Mouse (Mus musculus) R1 (cell line): ENCODE measurements around the gene Gtse1.

Experiments
- DNase-seq: peaks from one replicate; pipeline ENCODE4 v3.0.0-alpha.2; 2018; ENCODE audit warnings: low read depth, low spot score

Gene Gtse1

DNA sequence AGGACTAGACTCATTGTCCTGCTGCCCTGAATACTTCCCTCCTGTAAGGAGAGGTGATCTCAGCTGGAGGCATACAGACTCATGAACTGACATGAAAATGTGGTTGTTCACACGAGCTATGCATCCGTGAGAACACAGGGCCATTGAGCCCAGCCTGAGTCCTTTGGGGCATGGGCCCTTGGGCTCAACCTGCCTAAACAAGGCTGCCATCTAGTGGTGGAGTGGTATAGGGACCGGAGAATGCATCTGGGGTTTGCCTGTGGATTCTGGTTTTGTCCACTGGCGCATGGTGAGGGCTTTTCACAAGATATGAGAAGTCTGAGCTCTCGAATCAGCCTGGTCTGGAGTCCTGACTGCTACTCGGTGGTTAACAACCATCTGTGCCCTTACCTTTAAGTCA is 8.2 kb downstream of the Gtse1 start:
- DNase-seq, result peak; percentile 81

- no peak for DNase-seq
These were observed 17.8 kb downstream of the Gtse1 start for GRCm38 (mm10) chr15:85877336-85877735.

- peak; percentile 89 for DNase-seq
These were observed 19.4 kb downstream of the Gtse1 start, which contains the start of gene Trmu for GRCm38 (mm10) chr15:85878848-85879497. Gene Trmu, plus strand, starts transcription at chr15:85879312.

GRCm38 (mm10) chr15:85879498-85879895 is 20.0 kb downstream of the Gtse1 start:
- peak; percentile 50 for DNase-seq

DNA sequence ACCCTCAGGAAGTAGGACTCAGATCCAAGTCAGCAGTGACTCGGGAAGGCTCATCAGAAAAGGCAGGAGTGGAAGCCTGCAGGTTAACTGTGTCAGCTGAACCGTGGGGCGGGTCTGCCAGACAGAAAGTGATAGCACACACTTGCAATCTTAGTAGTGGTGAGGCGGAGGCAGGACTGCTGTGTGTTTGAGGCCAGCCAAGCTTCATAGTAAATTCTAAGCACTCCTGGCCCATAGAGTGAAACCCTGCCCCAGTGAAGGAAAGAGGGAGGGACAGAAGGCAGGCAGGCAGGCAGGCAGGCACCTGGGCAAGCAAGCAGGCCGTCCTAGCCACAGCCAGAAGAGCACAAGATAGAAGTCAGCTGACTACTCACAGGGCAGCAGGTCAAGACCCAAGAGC is 26.1 kb downstream of the Gtse1 start:
- DNase-seq, result no peak

DNA sequence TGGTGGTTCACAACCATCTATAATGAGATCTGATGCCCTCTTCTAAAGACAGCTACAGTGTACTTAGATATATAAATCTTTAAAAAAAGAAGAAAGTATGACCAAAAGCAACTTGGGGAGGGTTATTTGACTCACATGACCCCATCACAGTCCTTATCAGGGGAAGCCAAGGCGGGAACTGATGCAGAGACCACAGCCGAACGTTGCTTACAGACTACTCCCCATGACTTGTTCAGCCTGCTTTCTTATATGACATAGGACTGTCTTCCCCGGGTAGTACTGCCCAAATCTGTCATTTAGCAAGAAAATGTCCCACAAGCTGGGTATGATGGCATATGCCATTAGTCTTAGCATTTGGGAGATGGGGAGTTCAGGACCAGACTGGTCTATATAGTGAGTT is 29.7 kb downstream of the Gtse1 start:
- DNase-seq, result no peak

DNA sequence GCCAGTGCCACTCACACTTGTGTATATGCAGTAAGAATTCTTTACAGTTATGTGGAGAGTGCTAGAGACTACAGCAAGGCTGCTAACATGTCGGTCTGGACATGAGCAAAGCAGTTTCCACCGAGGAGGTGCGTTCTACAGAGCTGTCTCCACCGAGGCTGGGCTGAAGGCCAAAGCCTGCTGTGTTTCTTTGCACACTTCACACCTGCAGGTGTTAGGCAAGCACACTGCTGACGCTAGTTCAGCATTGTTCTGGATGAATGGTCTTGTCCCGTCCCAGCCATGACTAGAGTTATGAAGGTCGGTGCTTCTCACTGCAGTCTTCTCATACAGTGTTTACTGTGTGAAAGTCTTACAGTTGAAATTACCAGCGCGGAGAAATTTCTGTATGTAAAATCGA is 32.4 kb downstream of the Gtse1 start:
- no peak for DNase-seq

DNA sequence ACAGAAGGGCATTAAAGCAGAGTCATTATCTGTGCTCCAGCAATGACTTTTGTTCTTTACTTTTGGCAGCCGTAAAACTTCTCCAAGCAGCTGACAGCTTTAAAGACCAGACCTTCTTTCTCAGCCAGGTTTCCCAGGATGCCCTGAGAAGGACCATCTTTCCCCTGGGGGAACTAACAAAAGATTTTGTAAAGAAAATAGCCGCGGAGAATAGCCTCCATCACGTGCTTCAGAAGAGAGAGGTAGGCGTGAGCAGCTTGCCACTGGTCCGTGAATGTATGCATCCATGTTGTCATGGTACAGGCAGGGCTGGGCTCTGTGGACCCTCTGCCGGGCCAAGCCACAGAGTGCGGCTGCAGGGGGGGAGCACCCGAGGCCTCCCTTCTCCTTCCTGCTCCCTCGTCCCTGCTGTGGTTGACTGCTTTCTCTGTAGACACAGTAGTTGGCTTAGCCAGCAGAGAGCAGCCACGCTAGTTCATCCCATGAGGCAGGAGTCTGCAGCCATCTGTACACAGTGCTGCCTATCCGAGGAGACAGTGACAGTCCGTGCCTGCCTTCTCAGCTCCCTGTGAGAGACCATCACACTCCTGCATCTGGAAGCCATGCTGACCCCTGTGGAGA is 33.1 kb downstream of the Gtse1 start:
- no peak for DNase-seq

GRCm38 (mm10) chr15:85893871-85894270 is 34.3 kb downstream of the Gtse1 start:
- DNase-seq, result no peak

DNA sequence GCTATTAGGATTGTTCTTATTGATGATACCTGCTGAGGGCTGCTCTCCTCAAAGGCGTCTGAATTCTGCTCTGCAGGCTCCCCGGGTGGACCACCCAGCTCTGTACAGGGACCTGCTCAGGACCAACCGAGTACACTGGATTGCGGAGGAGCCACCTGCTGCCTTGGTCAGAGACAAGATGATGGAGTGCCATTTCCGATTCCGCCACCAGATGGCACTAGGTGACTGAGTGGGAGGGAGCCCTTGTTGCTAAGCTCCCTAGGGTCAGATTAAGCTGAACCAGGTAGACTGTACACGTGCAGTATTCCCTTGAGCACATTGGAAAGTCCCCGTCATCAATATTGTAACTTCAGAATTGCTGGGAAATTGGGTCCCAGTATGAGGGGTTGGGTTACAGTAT is 36.7 kb downstream of the Gtse1 start:
- peak; percentile 81 for DNase-seq

DNA sequence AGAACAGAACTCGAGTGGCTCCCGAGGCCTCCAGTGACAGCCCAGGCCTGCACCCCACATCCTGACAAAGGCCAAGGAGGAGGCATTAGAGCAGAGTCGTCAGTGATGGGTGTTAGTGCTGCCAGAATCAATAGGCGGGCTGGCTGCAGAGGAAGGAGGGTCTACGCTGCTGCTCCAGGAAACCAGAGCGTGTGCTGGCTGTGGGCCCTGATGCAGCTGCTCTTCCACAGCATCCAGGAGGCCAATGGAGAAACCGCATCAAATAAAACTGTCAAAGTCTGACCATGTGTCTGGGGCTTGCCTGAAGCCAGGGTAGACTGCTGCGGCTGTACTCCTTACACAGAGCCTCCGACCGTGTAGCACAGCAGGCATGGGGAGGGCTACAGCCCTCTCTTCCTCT is 37.6 kb downstream of the Gtse1 start:
- DNase-seq, result no peak

- no peak for DNase-seq
These were observed 39.9 kb downstream of the Gtse1 start for GRCm38 (mm10) chr15:85899396-85899795.

DNA sequence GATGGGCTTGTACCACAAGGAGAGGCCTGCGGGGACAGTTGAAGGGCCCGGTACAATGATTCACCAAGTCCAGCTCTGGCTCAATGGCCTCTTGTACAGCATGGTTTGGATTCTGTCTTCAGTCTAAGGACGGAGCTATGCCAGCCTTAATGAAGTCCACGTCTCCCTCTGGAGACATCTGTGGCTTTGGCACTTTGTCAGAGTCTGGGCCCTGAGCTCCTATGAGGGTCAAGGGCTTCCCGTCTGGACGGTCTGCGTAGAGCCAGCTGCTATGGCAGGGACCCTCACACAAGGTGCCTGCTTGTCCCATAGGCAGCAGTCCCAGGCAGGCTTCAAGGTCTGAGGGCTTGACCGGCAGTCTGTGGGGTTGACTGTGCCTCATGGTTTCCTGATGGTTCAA is 40.8 kb downstream of the Gtse1 start:
- no peak for DNase-seq

DNA sequence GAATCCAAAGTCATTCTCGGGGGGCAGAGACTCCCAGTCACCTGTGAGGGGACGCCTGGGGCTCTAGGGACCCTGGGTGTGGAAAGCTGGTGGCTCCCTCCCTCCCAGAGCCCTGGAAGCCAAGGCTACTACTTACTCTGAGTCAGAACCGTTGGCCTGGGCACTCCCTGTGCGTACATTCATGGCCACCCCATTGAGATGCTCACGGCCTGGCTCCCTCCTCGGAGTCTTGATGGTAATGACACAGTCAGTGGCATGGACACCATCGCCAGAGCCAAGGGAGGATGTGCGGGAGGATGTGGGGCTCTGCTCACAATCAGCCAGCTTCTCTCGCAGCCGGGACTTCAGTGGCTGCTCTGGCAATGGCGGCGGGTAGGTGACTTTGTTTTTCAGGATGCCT is 41.3 kb downstream of the Gtse1 start:
- DNase-seq, result no peak

- no peak for DNase-seq
These were observed 43.0 kb downstream of the Gtse1 start for GRCm38 (mm10) chr15:85902505-85902904.

- DNase-seq, result peak; percentile 62
These were observed 44.3 kb downstream of the Gtse1 start for GRCm38 (mm10) chr15:85903826-85904225.

GRCm38 (mm10) chr15:85908660-85909491 is 49.3 kb downstream of the Gtse1 start:
- no peak for DNase-seq

DNA sequence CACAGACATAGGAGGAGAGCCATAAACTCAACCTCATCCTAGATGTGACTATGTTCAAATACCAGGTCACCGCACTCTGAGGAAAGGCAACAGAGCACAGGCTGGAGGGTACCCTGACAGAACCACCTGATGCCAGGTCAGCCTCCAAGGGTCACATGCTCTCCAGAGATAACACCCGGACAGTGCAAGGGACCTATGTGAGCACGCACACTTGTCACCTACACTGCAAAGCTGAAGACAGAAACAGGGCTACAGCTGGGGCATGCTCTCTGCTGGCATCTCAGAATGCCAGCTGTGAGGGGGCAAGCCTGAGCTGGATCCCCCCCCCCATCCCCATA is 49.9 kb downstream of the Gtse1 start:
- no peak for DNase-seq

- DNase-seq, result no peak
These were observed 50.4 kb downstream of the Gtse1 start for GRCm38 (mm10) chr15:85909931-85910330.

GRCm38 (mm10) chr15:85913605-85914004 is 54.1 kb downstream of the Gtse1 start:
- peak; percentile 72 for DNase-seq

- no peak for DNase-seq
These were observed 59.8 kb downstream of the Gtse1 start for GRCm38 (mm10) chr15:85919191-85919891.

- DNase-seq, result no peak
These were observed 60.3 kb downstream of the Gtse1 start for GRCm38 (mm10) chr15:85919892-85920248.
